Mouse (Mus musculus) kidney, postnatal 0 days (tissue): Measurements from ENCODE around the gene Espnl. TPM values are rescaled to one million over a fixed set of nuclear protein-coding genes. Genes with fewer than 3 reads are reported as not detected.

Experiments
- ATAC-seq: fragments of 200-750 bp; cut with Nextera tagmentation; replicated peaks from 2 replicates; pipeline ENCODE4 v1.8.0; 2017; ENCODE audit warnings: low read depth, moderate number of reproducible peaks, moderate TSS enrichment, moderate library complexity; ENCODE audit not compliant: low FRiP score
- DNase-seq: peaks from one replicate; pipeline ENCODE4 v3.0.0-alpha.2; 2016; ENCODE audit warnings: low spot score
- H3K27ac ChIP-seq: fragments of 300-500 bp; sonication (generic); 2 replicates; pipeline ENCODE4 v1.5.1; 2014; ENCODE audit warnings: mild to moderate bottlenecking
- H3K27me3 ChIP-seq: fragments of 300-500 bp; sonication (generic); 2 replicates; pipeline ENCODE4 v1.6.1; 2014; ENCODE audit warnings: low read length, mixed read lengths; ENCODE audit not compliant: insufficient read depth
- H3K36me3 ChIP-seq: fragments of 300-500 bp; sonication (generic); 2 replicates; pipeline ENCODE4 v1.6.1; 2014; ENCODE audit warnings: low read length, mixed read lengths; ENCODE audit not compliant: insufficient read depth
- H3K4me1 ChIP-seq: fragments of 300-500 bp; sonication (generic); replicated peaks from 2 replicates; pipeline ENCODE4 v1.6.1; 2014; ENCODE audit warnings: antibody characterized with exemption, low read length, mixed read lengths; ENCODE audit not compliant: insufficient read depth
- H3K4me2 ChIP-seq: fragments of 300-500 bp; sonication (generic); 2 replicates; pipeline ENCODE4 v1.6.1; 2014; ENCODE audit warnings: mild to moderate bottlenecking, low read length, moderate library complexity, mixed read lengths
- H3K4me3 ChIP-seq: fragments of 300-500 bp; sonication (generic); replicated peaks from 2 replicates; pipeline ENCODE4 v1.5.1; 2014; ENCODE audit warnings: low read depth, low read length
- H3K9ac ChIP-seq: fragments of 300-500 bp; sonication (generic); 2 replicates; pipeline ENCODE4 v1.6.1; 2014; ENCODE audit warnings: low read depth, low read length
- H3K9me3 ChIP-seq: fragments of 300-500 bp; sonication (generic); replicated peaks from 2 replicates; pipeline ENCODE4 v1.6.1; 2016; ENCODE audit warnings: low read length, inconsistent platforms, mixed read lengths
- CTCF ChIP-seq: IDR thresholded peaks from 2 replicates; pipeline ENCODE4 v1.5.1; 2016; ENCODE audit warnings: antibody characterized with exemption, low read depth, mild to moderate bottlenecking, moderate library complexity
- WGBS: fragments of 180-500 bp; shearing (Covaris S2); extraction: QIAGEN DNeasy Blood & Tissue Kit; methylation state at CpG from one replicate; pipeline ENCODE4 v1.1.7; 2014; 5-methylcytosine and 5-hydroxymethylcytosine counted together
- polyA plus RNA-seq: library from polyadenylated mRNA; unstranded; fragments of >200 nt; fragmentation: Nextera tagmentation; extraction: Ambion mirVana; gene quantifications from 2 replicates; pipeline ENCODE4 v1.2.1, GENCODE M21; 2015

Espnl gene
- polyA plus RNA-seq, 1 experiment from 2014 or later: 0.05 TPM

- WGBS: 48% methylated on average over 5 of the region's 5 CpGs
- no peak; the same call in 1 of the 2 replicates for ATAC-seq
- Histone ChIP-seq H3K9ac (no peak overlapping the region), H3K27ac (no peak overlapping the region), H3K9me3 (no peaks in the 10 kb centered on the region), H3K36me3 (peaks cover 27% of the 10 kb centered on the region), H3K27me3 (no peaks in the 10 kb centered on the region), H3K4me1 (no peaks in the 10 kb centered on the region), H3K4me3 (no peak overlapping the region), H3K4me2 (no peak overlapping the region)
- no peak for DNase-seq
- no peak for TF ChIP-seq CTCF
Measured at GRCm38 (mm10) chr1:91313251-91313650, 8.6 kb upstream of the Espnl start.

GRCm38 (mm10) chr1:91317656-91318055 is 4.2 kb upstream of the Espnl start:
- Histone ChIP-seq H3K4me2 (no peak overlapping the region), H3K36me3 (no peaks in the 10 kb centered on the region), H3K27me3 (no peaks in the 10 kb centered on the region), H3K4me1 (0 out of 2 replicates have a peak, but pooled peaks cover 7% of the 10 kb centered on the region), H3K4me3 (no peak overlapping the region), H3K9me3 (no peaks in the 10 kb centered on the region), H3K9ac (no peak overlapping the region), H3K27ac (no peak overlapping the region)
- DNase-seq (no peak), ATAC-seq (no peak)
- 88% methylated on average over 6 of the region's 6 CpGs for WGBS
- TF ChIP-seq CTCF: no peak

- no peak for ATAC-seq
- no peaks in the 10 kb centered on the region for H3K36me3 ChIP-seq
- TF ChIP-seq CTCF: no peak
- H3K4me2 ChIP-seq: no peak overlapping the region
- WGBS: 46% methylated on average over 2 of the region's 2 CpGs
- no peaks in the 10 kb centered on the region for H3K27me3 ChIP-seq
- no peak overlapping the region for H3K4me3 ChIP-seq
- H3K9ac ChIP-seq: no peak overlapping the region
- no peak overlapping the region for H3K27ac ChIP-seq
- H3K9me3 ChIP-seq: no peaks in the 10 kb centered on the region
- 0 out of 2 replicates have a peak, but pooled peaks cover 7% of the 10 kb centered on the region for H3K4me1 ChIP-seq
- DNase-seq: no peak
Measured at GRCm38 (mm10) chr1:91324646-91325045, 2.8 kb downstream of the Espnl start.

GRCm38 (mm10) chr1:91325488-91326042 is 3.7 kb downstream of the Espnl start:
- no peak overlapping the region for H3K9ac ChIP-seq
- H3K36me3 ChIP-seq: no peaks in the 10 kb centered on the region
- DNase-seq (no peak), ATAC-seq (no peak)
- TF ChIP-seq CTCF: no peak
- no peak overlapping the region for H3K27ac ChIP-seq
- H3K27me3 ChIP-seq: no peaks in the 10 kb centered on the region
- WGBS: 69% methylated on average over 4 of the region's 4 CpGs
- H3K4me2 ChIP-seq: no peak overlapping the region
- H3K4me1 ChIP-seq: 0 out of 2 replicates have a peak, but pooled peaks cover 7% of the 10 kb centered on the region
- H3K4me3 ChIP-seq: no peak overlapping the region
- no peaks in the 10 kb centered on the region for H3K9me3 ChIP-seq

- H3K4me1 ChIP-seq: no peaks in the 10 kb centered on the region
- no peaks in the 10 kb centered on the region for H3K27me3 ChIP-seq
- no peak overlapping the region for H3K9ac ChIP-seq
- WGBS: 56% methylated on average over 4 of the region's 4 CpGs
- no peak overlapping the region for H3K4me2 ChIP-seq
- no peak for TF ChIP-seq CTCF
- DNase-seq: no peak
- H3K36me3 ChIP-seq: no peaks in the 10 kb centered on the region
- H3K4me3 ChIP-seq: no peak overlapping the region
- H3K9me3 ChIP-seq: no peaks in the 10 kb centered on the region
- ATAC-seq: no peak
- H3K27ac ChIP-seq: no peak overlapping the region
Measured at GRCm38 (mm10) chr1:91332102-91332501, 10.2 kb downstream of the Espnl start.

- TF ChIP-seq CTCF: no peak
- Histone ChIP-seq H3K9ac (no peak overlapping the region), H3K4me3 (no peak overlapping the region), H3K36me3 (no peaks in the 10 kb centered on the region), H3K9me3 (no peaks in the 10 kb centered on the region), H3K27ac (no peak overlapping the region), H3K4me1 (no peaks in the 10 kb centered on the region), H3K4me2 (no peak overlapping the region), H3K27me3 (no peaks in the 10 kb centered on the region)
- no peak for DNase-seq
- ATAC-seq: no peak
Measured at GRCm38 (mm10) chr1:91333582-91333981, 11.7 kb downstream of the Espnl start.

GRCm38 (mm10) chr1:91337355-91337754 is 15.5 kb downstream of the Espnl start:
- Histone ChIP-seq H3K9me3 (no peaks in the 10 kb centered on the region), H3K36me3 (no peaks in the 10 kb centered on the region), H3K4me3 (no peak overlapping the region), H3K4me1 (no peaks in the 10 kb centered on the region), H3K27ac (no peak overlapping the region), H3K4me2 (no peak overlapping the region), H3K9ac (no peak overlapping the region), H3K27me3 (no peaks in the 10 kb centered on the region)
- WGBS: 84% methylated on average over 7 of the region's 7 CpGs
- no peak for DNase-seq
- no peak for TF ChIP-seq CTCF
- no peak for ATAC-seq
